Mouse (Mus musculus) erythroblast, embryonic 14.5 days (primary cell): ENCODE results near the gene BC017158.

Source experiments
- GATA1 ChIP-seq: IDR thresholded peaks from 2 replicates; pipeline ENCODE4 v1.6.1; 2012; ENCODE audit warnings: low read length, inconsistent platforms, mixed read lengths
- TAL1 ChIP-seq: IDR thresholded peaks from 3 replicates; pipeline ENCODE4 v1.6.1; 2012; ENCODE audit warnings: low read length, inconsistent platforms, mixed read lengths

- TF ChIP-seq TAL1 = no peak
- no peak for TF ChIP-seq GATA1
Measured at GRCm38 (mm10) chr7:128244410-128245025, 53.5 kb downstream of the BC017158 start.
